Mouse (Mus musculus) layer of hippocampus, adult 9-10 months (tissue): ENCODE measurements around the gene Ulk3.

Experiments
- DNase-seq: peaks from one replicate; pipeline ENCODE4 v3.0.0; 2022; ENCODE audit warnings: low spot score

The Ulk3 gene

GRCm38 (mm10) chr9:57617556-57618169, 28.4 kb downstream of the Ulk3 start:
- DNase-seq: no peak

GRCm38 (mm10) chr9:57618854-57619253, 29.6 kb downstream of the Ulk3 start:
- DNase-seq: no peak

GRCm38 (mm10) chr9:57620674-57621073, 31.4 kb downstream of the Ulk3 start, which contains the start of gene Lman1l:
TSS of gene Lman1l (minus strand) at chr9:57620774.
- DNase-seq: no peak

- no peak for DNase-seq
Measured at GRCm38 (mm10) chr9:57624295-57624694, 35.0 kb downstream of the Ulk3 start.

- DNase-seq: no peak
Measured at GRCm38 (mm10) chr9:57625674-57626500, 36.6 kb downstream of the Ulk3 start.

GRCm38 (mm10) chr9:57627191-57627590, 37.9 kb downstream of the Ulk3 start:
- DNase-seq: no peak

DNA sequence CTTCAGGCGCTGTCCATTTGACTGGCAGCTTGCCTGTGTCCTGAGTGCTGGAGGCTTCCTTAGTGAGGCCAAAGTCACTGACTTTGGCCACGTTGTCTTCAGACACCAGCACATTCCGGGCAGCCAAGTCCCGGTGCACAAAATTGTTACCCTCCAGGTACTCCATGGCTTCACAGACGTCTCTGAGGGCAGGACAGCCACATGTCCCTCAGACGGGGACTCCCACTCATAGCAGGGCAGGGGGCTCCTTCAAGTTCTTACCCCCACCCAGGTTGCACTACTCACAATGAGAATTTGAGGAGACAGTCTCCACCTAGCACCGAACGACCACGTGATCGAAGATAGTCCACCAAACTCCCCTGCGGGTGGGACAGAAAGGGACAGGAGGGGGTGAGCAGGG, 38.6 kb downstream of the Ulk3 start:
- DNase-seq: no peak

DNA sequence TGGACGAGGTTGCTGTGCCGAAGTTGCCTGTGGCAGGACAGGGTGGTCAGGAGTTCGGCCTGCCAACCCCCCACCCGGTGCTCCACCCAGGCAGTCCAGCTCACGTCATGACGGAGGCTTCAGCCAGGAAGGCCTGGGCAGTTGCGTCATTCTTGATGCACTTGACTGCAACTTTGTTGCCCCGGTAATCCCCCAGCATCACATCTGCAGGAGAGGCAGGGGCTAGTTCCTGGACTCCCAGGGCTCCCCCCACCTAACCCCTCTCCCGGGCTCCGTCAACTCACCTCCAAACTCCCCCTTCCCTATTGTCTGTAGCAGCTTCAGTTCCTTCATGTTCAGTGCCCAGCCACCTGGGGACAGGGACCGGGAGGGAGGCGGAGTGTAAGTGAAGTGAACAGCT, 39.5 kb downstream of the Ulk3 start:
- no peak for DNase-seq

DNA sequence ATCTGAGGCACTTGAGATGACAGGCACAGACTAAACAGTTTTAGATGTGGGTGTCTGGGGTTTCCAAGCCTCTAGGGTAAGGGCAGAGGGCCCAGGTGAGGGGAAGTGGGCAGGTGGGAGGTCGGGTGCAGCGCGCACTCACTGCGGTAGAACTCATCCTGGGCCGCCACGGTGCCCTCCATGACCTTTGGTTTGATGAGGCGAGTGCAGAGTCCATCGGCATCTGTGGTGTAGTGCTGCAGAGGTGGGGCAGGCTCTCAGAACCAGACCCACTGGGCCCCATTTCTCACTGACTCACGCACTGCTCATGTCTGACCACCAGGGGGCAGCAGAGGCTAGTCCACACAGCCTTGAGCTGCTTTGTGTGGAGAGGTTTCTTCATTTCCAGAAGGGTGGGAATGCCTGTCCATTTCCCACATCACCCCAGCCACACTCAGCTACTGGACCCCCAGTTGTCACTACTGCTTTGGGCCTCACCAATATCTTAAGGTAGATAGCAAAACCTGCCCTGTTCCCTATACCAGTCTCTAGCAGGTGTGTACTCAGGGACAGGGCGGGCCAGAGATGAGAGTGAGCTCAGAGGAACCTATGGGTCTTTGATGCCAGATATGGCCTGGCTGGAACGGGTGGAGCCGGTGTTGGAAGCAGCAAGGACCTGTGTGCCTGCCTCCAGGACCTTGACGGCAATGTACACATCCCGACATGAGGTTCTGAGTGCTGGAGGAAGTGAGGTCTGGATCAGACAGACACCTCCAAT, 40.0 kb downstream of the Ulk3 start:
- DNase-seq: no peak

GRCm38 (mm10) chr9:57633481-57634024, 44.3 kb downstream of the Ulk3 start:
- no peak for DNase-seq

- no peak for DNase-seq
Measured at GRCm38 (mm10) chr9:57637272-57637671, 48.0 kb downstream of the Ulk3 start.

DNA sequence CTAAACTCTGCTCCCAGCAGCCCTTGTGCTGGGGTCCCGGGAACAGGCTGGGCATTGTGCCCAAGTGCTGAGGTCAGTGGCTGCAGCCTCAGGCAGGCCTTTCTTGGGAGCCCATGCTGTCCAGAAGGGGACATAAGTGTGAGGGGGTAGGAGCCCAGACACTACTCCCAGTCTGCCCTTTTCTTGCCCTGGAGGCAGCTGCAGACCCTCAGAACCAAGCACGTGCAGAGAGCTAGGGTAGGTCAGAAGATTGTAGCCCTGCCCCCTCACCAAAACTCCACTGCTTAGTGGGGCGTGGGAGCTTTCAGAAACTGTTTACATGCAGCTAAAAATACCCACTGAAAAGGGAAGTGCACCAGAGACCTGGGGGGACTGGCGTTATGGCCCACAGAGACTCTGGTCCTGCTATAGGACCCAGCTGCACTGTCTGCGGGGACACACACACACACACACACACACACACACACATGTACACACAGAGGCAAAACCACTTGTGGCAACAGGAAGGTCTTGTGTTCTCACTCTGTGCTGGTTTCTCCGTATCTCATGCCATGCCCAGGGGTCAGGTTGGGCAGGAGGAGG, 48.6 kb downstream of the Ulk3 start:
- DNase-seq: no peak

DNA sequence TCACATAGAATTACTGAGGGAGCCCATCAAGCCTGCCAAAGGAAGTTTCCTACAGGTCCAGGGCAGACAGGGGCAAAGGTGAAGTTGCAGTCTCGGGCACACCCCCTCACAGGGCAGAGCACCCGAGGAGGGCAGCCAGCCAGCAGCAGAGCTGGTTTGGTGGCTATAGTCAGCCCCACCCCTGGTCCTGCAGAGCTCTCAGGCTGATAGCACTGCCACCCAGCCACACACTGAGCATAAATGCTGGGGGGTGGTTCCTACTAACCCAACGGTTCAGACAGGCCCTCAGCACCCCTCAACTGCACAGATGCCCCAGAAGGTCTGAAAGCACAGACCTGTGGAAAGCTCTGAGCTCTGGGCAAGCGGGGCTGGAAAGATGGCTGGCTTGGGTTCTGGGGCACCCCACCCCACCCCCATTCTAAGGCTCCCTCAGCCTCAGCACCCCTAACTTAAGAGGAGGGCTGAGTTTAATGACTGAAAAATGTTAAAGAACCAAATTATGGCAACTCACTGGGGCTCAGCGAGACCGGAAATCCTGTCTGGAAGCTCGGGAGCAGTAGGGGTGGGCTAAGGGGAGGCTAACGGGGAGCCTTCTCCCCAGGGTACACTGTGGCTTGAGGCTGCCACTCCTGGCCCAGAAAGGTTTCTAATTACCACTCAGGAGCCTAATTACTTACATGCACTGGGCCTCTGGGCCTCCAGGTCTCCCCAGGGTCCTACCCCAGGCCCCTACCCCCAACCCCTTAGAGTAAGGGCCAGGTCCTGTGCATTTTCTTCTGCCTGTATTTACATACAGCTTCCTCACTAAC, 49.6 kb downstream of the Ulk3 start:
- no peak for DNase-seq

- no peak for DNase-seq
Measured at GRCm38 (mm10) chr9:57639661-57640328, 50.5 kb downstream of the Ulk3 start.

GRCm38 (mm10) chr9:57640384-57640783, 51.1 kb downstream of the Ulk3 start:
- DNase-seq: no peak

DNA sequence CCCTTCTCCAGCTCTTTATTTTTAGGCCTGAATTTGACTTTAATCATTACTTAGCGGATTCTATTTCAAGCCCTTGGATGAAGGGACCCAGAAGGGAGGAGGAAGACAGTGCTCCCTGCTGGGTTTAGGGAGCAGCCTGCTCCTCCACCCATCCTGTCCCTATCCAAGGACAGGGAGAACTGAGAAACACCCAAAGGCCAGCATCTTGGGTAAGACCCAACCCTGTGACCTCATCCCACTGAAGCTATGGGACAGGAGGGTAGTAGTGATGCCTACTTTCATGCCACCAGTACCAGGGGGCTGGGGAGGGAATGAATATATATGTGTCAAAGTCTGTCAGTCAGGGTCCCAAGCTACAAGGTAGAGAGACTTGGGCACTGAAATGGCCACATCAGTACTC, 51.8 kb downstream of the Ulk3 start:
- no peak for DNase-seq

- DNase-seq: no peak
Measured at GRCm38 (mm10) chr9:57641775-57642550, 52.7 kb downstream of the Ulk3 start.

GRCm38 (mm10) chr9:57643169-57643855, 54.1 kb downstream of the Ulk3 start:
- no peak for DNase-seq

DNA sequence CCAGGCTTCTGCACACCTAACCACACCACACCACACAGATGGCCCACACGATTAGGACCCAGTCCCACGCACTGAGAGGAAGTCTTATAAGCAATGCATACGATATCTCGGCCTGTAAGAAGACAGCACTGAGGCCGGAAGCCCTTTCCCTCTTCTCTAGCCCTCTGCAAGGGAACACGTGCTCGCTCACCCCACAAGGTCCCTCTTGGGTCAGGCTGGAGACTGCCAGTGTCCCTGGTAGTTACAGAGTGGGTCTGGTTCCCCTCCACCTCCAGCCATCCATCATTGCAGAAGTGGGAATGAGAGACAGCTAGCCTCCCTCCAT, 54.6 kb downstream of the Ulk3 start:
- DNase-seq: no peak
